Mouse (Mus musculus) liver, embryonic 14.5 days (tissue): Measurements from ENCODE around the gene Stx7. TPM values are rescaled to one million over a fixed set of nuclear protein-coding genes. Genes with fewer than 3 reads are reported as not detected.

Experiments used
- ATAC-seq: fragments of 200-750 bp; cut with Nextera tagmentation; 2 replicates; pipeline ENCODE4 v1.8.0; 2017; ENCODE audit warnings: moderate number of reproducible peaks, mild to moderate bottlenecking, moderate library complexity; ENCODE audit not compliant: insufficient read depth
- DNase-seq, 3 experiments: peaks; one replicate each; pipeline ENCODE4 v3.0.0-alpha.2; 2012 to 2013; ENCODE audit warnings: low read depth in 3 of 3, low spot score in 3 of 3
- H3K27ac ChIP-seq: fragments of 300-500 bp; sonication (generic); 2 replicates; pipeline ENCODE4 v1.5.1; 2014; ENCODE audit warnings: moderate library complexity, mild to moderate bottlenecking, control low read depth, inconsistent platforms
- H3K27me3 ChIP-seq: fragments of 300-500 bp; sonication (generic); 2 replicates; pipeline ENCODE4 v1.6.1; 2014; ENCODE audit warnings: mild to moderate bottlenecking, low read length, moderate library complexity; ENCODE audit not compliant: control insufficient read depth, insufficient read depth
- H3K36me3 ChIP-seq: fragments of 300-500 bp; sonication (generic); replicated peaks from 2 replicates; pipeline ENCODE4 v1.6.1; 2014; ENCODE audit warnings: low read depth; ENCODE audit not compliant: control insufficient read depth, insufficient read depth
- H3K4me1 ChIP-seq, 2 experiments: fragments of 200-500 bp in 1 of 2; fragments of 300-500 bp in 1 of 2; sonication (generic) in 1 of 2; replicated peaks; 2 replicates each; pipeline ENCODE4 v1.6.1; 2012 to 2014; ENCODE audit warnings: antibody characterized with exemption in 1 of 2, inconsistent platforms in 1 of 2, low read length in 1 of 2; ENCODE audit not compliant: control insufficient read depth in 2 of 2, insufficient read depth in 2 of 2
- H3K4me2 ChIP-seq: fragments of 300-500 bp; sonication (generic); 2 replicates; pipeline ENCODE4 v1.6.1; 2014; ENCODE audit warnings: low read depth, mild to moderate bottlenecking, control low read depth, moderate library complexity
- H3K4me3 ChIP-seq, 2 experiments: fragments of 200-500 bp in 1 of 2; fragments of 300-500 bp in 1 of 2; sonication (generic) in 1 of 2; 2 replicates each; pipeline ENCODE4 v1.5.1; 2012 to 2014; ENCODE audit warnings: low read depth in 2 of 2, low read length in 2 of 2, mild to moderate bottlenecking in 2 of 2, control low read depth in 1 of 2, inconsistent platforms in 1 of 2, moderate library complexity in 1 of 2; ENCODE audit not compliant: insufficient read depth in 1 of 2
- H3K9ac ChIP-seq: fragments of 300-500 bp; sonication (generic); replicated peaks from 2 replicates; pipeline ENCODE4 v1.6.1; 2014; ENCODE audit warnings: mild to moderate bottlenecking, control low read depth, moderate library complexity
- H3K9me3 ChIP-seq: fragments of 300-500 bp; sonication (generic); 2 replicates; pipeline ENCODE4 v1.6.1; 2016; ENCODE audit warnings: low read length, mixed read lengths; ENCODE audit not compliant: control insufficient read depth
- CTCF ChIP-seq: IDR thresholded peaks from 2 replicates; pipeline ENCODE4 v1.5.1; 2016; ENCODE audit warnings: antibody characterized with exemption, low read depth, control low read depth
- EP300 ChIP-seq: IDR thresholded peaks from 2 replicates; pipeline ENCODE4 v1.6.1; 2016; ENCODE audit warnings: antibody characterized with exemption, low read depth
- WGBS: fragments of 180-500 bp; shearing (Covaris S2); extraction: QIAGEN DNeasy Blood & Tissue Kit; methylation state at CpG from one replicate; pipeline ENCODE4 v1.1.7; 2014; ENCODE audit not compliant: insufficient replicate concordance; 5-methylcytosine and 5-hydroxymethylcytosine counted together
- polyA plus RNA-seq, 2 experiments: library from polyadenylated mRNA; depleted of rRNA in 1 of 2; stranded (reverse) in 1 of 2; unstranded in 1 of 2; fragments of >200 nt; fragmentation: Nextera tagmentation in 1 of 2; extraction: Ambion mirVana in 1 of 2; gene quantifications; 2 replicates each; pipeline versions ENCODE4 v1.2.1 to v1.2.3; 2012 to 2014

The Stx7 gene
- polyA plus RNA-seq, 2 experiments, result 20.3 to 30.0 TPM

DNA sequence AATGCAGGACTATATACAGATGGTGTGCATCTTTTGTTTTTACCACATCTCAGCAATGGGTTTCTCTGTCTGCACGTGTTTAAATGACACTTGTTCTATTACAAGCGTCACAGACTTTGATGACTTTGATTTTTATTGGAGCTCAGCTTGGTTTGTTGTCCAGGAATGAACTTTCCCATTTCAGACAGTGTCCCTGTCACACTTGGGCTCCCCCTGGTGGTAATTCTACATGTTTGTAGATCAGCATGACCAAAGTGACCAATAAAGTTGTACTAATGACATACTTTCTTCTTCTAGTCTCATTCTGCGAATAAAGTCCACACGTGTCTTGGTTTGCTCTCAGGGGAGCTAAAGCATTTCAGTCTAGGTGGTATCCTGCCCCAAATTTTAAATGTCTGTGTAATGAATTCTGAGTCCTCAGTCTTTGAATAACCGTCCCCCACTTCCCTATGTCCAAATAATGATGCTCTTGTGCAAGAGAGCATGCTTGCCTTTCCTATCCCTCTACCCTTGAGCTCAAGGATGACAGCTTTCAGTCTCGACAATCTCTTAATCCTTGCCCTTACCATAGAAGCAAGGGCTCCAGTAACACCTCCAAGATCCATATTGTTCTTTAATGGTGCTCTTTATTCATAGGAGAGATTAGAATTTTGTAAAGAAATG, 37.9 kb upstream of the Stx7 start:
- peak; percentile 66 for TF ChIP-seq CTCF
- TF ChIP-seq EP300, result no peak
- H3K27ac ChIP-seq, result no peak overlapping the region
- H3K9me3 ChIP-seq, result no peaks in the 10 kb centered on the region
- DNase-seq (no peak), ATAC-seq (no peak)
- H3K4me3 ChIP-seq, result no peak overlapping the region
- H3K4me2 ChIP-seq, result no peak overlapping the region
- H3K27me3 ChIP-seq, result no peaks in the 10 kb centered on the region
- peaks cover 0 to 9% of the 10 kb centered on the region in 2 experiments; a peak in 2 of 4 replicates for H3K4me1 ChIP-seq
- WGBS, result 27% methylated on average over 6 of the region's 6 CpGs
- H3K36me3 ChIP-seq, result no peaks in the 10 kb centered on the region
- H3K9ac ChIP-seq, result no peak overlapping the region

DNA sequence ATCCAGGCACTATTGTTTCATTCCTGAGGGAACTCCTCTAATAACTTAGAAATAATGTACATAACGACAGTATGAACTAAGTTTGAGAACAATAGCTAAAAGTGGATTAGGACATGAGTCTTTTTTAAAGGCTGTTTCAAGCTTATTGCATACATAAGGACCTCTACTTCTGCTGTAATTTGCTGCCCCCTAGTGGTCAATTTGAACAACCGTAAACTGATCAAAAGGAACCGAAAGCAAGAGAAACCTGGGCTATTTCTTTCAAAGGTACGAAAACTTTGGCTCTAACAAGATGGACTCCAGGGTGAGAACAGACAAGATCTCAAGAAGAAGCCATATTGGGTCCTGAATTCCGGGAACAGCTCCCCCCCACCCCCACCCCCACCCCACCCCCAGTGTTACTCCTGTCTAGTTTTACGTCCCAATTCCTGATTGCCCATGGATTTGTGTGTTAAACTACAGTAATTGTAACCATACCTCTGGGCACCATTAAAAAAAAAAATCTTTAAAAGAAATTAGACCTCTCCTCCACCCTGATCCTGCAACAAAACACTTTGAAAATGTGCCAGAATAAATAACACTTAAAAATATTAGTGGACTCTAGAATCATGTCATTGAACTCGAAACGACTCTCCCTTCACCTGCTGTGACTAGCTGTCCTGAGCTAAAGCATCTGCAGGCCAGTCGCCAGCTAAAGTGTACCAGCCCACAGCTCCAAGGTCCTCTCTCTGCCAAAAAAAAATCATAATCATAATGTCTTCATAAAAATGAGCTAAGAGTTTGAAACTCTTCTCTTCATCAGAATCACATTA, 17.4 kb upstream of the Stx7 start:
- peaks cover 7 to 20% of the 10 kb centered on the region in 2 experiments for H3K4me1 ChIP-seq
- TF ChIP-seq EP300, result no peak
- TF ChIP-seq CTCF, result peak; percentile 77
- H3K4me3 ChIP-seq, result peak overlapping the region in 1 of 2 experiments; percentile 28; a peak in 1 of 4 replicates
- H3K9me3 ChIP-seq, result no peaks in the 10 kb centered on the region
- DNase-seq, result peak; percentile 55 to 66 (median 60)
- no peak overlapping the region for H3K27ac ChIP-seq
- H3K36me3 ChIP-seq, result no peaks in the 10 kb centered on the region
- no peaks in the 10 kb centered on the region for H3K27me3 ChIP-seq
- peak overlapping the region; percentile 34; the same call in 1 of the 2 replicates for H3K9ac ChIP-seq
- peak; percentile 66; the same call in 1 of the 2 replicates for ATAC-seq
- WGBS, result 26% methylated on average over 9 of the region's 9 CpGs
- peak overlapping the region; percentile 53 for H3K4me2 ChIP-seq

- Histone ChIP-seq H3K9ac (no peak overlapping the region), H3K9me3 (no peaks in the 10 kb centered on the region), H3K4me1 (peaks cover 7 to 20% of the 10 kb centered on the region in 2 experiments), H3K4me2 (no peak overlapping the region; the same call in 1 of the 2 replicates), H3K36me3 (no peaks in the 10 kb centered on the region), H3K4me3 (no peak overlapping the region), H3K27me3 (no peaks in the 10 kb centered on the region), H3K27ac (no peak overlapping the region)
- DNase-seq, result no peak
- TF ChIP-seq CTCF, result no peak
- no peak for TF ChIP-seq EP300
- WGBS, result 36% methylated on average over 5 of the region's 5 CpGs
- no peak for ATAC-seq
Measured at GRCm38 (mm10) chr10:24132273-24132672, 16.8 kb upstream of the Stx7 start.

GRCm38 (mm10) chr10:24133132-24133531, 16.0 kb upstream of the Stx7 start:
- ATAC-seq (no peak), DNase-seq (no peak)
- Histone ChIP-seq H3K36me3 (no peaks in the 10 kb centered on the region), H3K4me3 (no peak overlapping the region), H3K9ac (no peak overlapping the region), H3K27me3 (no peaks in the 10 kb centered on the region), H3K4me2 (no peak overlapping the region), H3K4me1 (peaks cover 7 to 20% of the 10 kb centered on the region in 2 experiments), H3K9me3 (no peaks in the 10 kb centered on the region), H3K27ac (no peak overlapping the region)
- TF ChIP-seq EP300 (no peak), CTCF (no peak)
- WGBS, result 11% methylated on average over 2 of the region's 2 CpGs

- H3K4me3 ChIP-seq, result no peak overlapping the region
- no peak for TF ChIP-seq CTCF
- no peak for TF ChIP-seq EP300
- H3K27ac ChIP-seq, result no peak overlapping the region
- H3K4me2 ChIP-seq, result no peak overlapping the region; the same call in 1 of the 2 replicates
- H3K9me3 ChIP-seq, result no peaks in the 10 kb centered on the region
- ATAC-seq (peak; percentile 40; the same call in 1 of the 2 replicates), DNase-seq (no peak)
- WGBS, result 31% methylated on average over 7 of the region's 7 CpGs
- peaks cover 7 to 23% of the 10 kb centered on the region in 2 experiments for H3K4me1 ChIP-seq
- no peak overlapping the region for H3K9ac ChIP-seq
- H3K27me3 ChIP-seq, result no peaks in the 10 kb centered on the region
- no peaks in the 10 kb centered on the region for H3K36me3 ChIP-seq
Measured at GRCm38 (mm10) chr10:24134071-24134645, 14.9 kb upstream of the Stx7 start.
